Mouse (Mus musculus) cerebellum, adult 9-10 months (tissue): Measurements from ENCODE around the gene Chrnb2.

Experiments used
- DNase-seq: peaks from one replicate; pipeline ENCODE4 v3.0.0; 2022

Gene Chrnb2

DNA sequence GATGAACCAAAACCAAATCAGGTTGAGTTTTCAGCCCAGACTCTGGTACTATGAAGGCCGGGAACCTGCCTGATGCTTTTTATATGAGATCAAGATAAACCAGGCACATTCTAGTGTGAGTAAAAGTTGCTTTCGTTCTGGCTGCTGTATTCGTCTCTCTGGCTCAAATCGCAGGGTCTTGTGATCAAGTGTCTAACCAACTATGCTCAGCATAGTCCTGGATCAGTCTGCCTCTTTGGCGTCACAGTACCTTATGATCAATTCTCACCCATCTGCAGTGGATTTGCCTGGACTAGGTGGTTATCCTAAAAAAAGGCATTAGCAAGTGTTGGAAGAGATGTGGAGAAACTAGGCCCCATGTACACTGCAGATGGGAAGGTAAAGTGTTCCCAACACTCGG is 60.4 kb downstream of the Chrnb2 start:
- DNase-seq = no peak

DNA sequence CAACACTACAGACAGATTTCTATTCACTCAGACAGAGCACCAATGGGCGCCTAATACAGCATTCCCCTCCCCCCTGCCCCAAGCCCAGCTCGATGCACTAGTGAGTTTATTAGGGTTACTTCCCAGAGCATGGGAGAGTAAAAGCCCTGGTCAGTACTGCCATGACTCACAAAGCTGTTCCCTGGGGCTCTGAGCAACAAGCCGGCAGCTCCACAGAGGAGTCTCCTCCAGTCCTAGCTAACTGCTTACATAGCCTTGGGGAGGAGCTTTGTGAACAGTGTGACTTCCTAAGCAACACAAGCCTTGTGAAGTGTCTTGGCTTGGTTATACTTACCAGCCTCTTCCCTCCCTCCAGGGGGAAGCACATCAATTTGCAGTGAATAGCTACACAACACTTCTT is 60.8 kb downstream of the Chrnb2 start:
- DNase-seq = no peak

- DNase-seq = no peak
Observed at GRCm38 (mm10) chr3:89700461-89700860, 64.0 kb downstream of the Chrnb2 start.

GRCm38 (mm10) chr3:89698958-89699357 is 65.5 kb downstream of the Chrnb2 start:
- DNase-seq = no peak
